In the genomic region with DNA sequence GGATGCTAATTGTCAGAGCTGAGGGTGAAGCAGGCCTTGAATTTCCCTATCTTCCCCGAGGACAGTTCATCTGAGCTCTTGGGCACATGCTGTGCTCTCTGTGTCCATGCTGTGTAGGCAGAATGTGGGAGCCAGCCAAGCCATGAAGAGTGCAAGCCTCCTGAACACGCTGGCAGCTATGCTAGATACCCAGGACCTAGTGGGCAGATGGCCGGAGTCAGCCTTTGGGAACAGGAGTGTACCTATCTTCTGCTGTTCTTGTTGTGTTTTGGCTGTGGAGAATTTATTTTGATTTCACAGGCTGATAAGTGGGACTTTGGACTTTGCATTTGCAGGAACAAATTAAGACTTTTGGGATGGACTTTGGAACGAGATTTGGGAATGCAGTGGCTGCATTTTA, we compare ENCODE assay signal across 23 mouse cellular contexts. TPM values are rescaled to one million over a fixed set of nuclear protein-coding genes. Genes with fewer than 3 reads are reported as not detected.
A peak's percentile ranks its signal among the peaks of the same experiment; 100 is the strongest.
DNase-seq lines count a peak whose midpoint lies in the region; ATAC-seq lines count a peak whose summit lies in the region.
"Had no signal": no experiment of that assay in that cellular context is flagged by ENCODE, and none has a peak within 500 bp of the region (broad histone marks: within the 10 kb centered on the region; RNA-seq: fewer than 3 reads in every experiment).

No protein-coding gene starts in this region.

- DNase-seq in kidney, adult 18-20 months = peak; percentile 69
- peak; percentile 77 for DNase-seq in cerebellum, adult 11 months
- DNase-seq in cerebellum, adult 9-11 months = peak; percentile 93
- DNase-seq in kidney, postnatal 10 days = peak; percentile 44
- DNase-seq in midbrain, embryonic 11.5 days (ENCODE audit: low spot score, missing footprints) = no peak
- no peak for DNase-seq in retina, embryonic 14.5 days (ENCODE audit: low spot score)
- no peak for DNase-seq in thymus, postnatal 4 days
- DNase-seq: adrenal gland, postnatal 25 days; embryo, embryonic 11 days; heart, postnatal 4 days; liver, embryonic 13.5 days; thymus, adult 18-20 months had no signal

- no peak overlapping the region for H3K9ac ChIP-seq in kidney, embryonic 16.5 days (replicated peaks; ENCODE audit: low read length)
- no peak overlapping the region for H3K9ac ChIP-seq in midbrain, embryonic 11.5 days (ENCODE audit: low read length)
- H3K9ac ChIP-seq: forebrain, embryonic 12.5 days; heart, embryonic 13.5 days; liver, embryonic 13.5 days; lung, embryonic 15.5 days; midbrain, embryonic 13.5 days; neural tube, embryonic 15.5 days had no signal

- H3K4me3 ChIP-seq in kidney, embryonic 16.5 days (ENCODE audit: low read length) = no peak overlapping the region
- no peak overlapping the region for H3K4me3 ChIP-seq in midbrain, embryonic 11.5 days (ENCODE audit: low read depth, low read length)
- H3K4me3 ChIP-seq: forebrain, embryonic 12.5 days; heart, embryonic 13.5 days; liver, embryonic 13.5 days; lung, embryonic 15.5 days; midbrain, embryonic 13.5 days; myocyte; neural tube, embryonic 15.5 days had no signal

- WGBS in kidney, embryonic 16.5 days = 71% methylated on average over 4 of the region's 4 CpGs
- WGBS in midbrain, embryonic 11.5 days = 75% methylated on average over 4 of the region's 4 CpGs

- no peaks in the 10 kb centered on the region for H3K9me3 ChIP-seq in kidney, embryonic 16.5 days (ENCODE audit: low read length)
- H3K9me3 ChIP-seq in midbrain, embryonic 11.5 days (ENCODE audit: control insufficient read depth, low read length) = no peaks in the 10 kb centered on the region
- H3K9me3 ChIP-seq: forebrain, embryonic 12.5 days; heart, embryonic 13.5 days; liver, embryonic 13.5 days; lung, embryonic 15.5 days; midbrain, embryonic 13.5 days; neural tube, embryonic 15.5 days had no signal

- H3K4me2 ChIP-seq in kidney, embryonic 16.5 days (replicated peaks; ENCODE audit: low read depth, low read length) = no peak overlapping the region
- H3K4me2 ChIP-seq in midbrain, embryonic 11.5 days = no peak overlapping the region
- H3K4me2 ChIP-seq: forebrain, embryonic 12.5 days; heart, embryonic 13.5 days; liver, embryonic 13.5 days; lung, embryonic 15.5 days; midbrain, embryonic 13.5 days; neural tube, embryonic 15.5 days had no signal

- no peak overlapping the region for H3K27ac ChIP-seq in kidney, embryonic 16.5 days (ENCODE audit: low read length)
- H3K27ac ChIP-seq in midbrain, embryonic 11.5 days (ENCODE audit: low read depth, low read length) = no peak overlapping the region
- H3K27ac ChIP-seq: forebrain, embryonic 12.5 days; heart, embryonic 13.5 days; liver, embryonic 13.5 days; lung, embryonic 15.5 days; macrophage; midbrain, embryonic 13.5 days; neural tube, embryonic 15.5 days had no signal

- H3K27me3 ChIP-seq in kidney, embryonic 16.5 days (ENCODE audit: insufficient read depth, low read length) = no peaks in the 10 kb centered on the region
- H3K27me3 ChIP-seq in midbrain, embryonic 11.5 days (ENCODE audit: control insufficient read depth, insufficient read depth, low read length) = no peaks in the 10 kb centered on the region
- H3K27me3 ChIP-seq: forebrain, embryonic 12.5 days; heart, embryonic 13.5 days; liver, embryonic 13.5 days; lung, embryonic 15.5 days; midbrain, embryonic 13.5 days; neural tube, embryonic 15.5 days had no signal

- H3K36me3 ChIP-seq in kidney, embryonic 16.5 days (ENCODE audit: insufficient read depth, low read length) = no peaks in the 10 kb centered on the region
- H3K36me3 ChIP-seq in midbrain, embryonic 11.5 days (ENCODE audit: control insufficient read depth, insufficient read depth, low read length) = no peaks in the 10 kb centered on the region
- H3K36me3 ChIP-seq: forebrain, embryonic 12.5 days; heart, embryonic 13.5 days; liver, embryonic 13.5 days; lung, embryonic 15.5 days; midbrain, embryonic 13.5 days; neural tube, embryonic 15.5 days had no signal

- ATAC-seq in kidney, embryonic 16.5 days (ENCODE audit: low FRiP score, low TSS enrichment) = no peak
- no peak for ATAC-seq in midbrain, embryonic 11.5 days (ENCODE audit: low FRiP score)
- ATAC-seq: activated CD4-positive, CD25-positive, alpha-beta regulatory T cell, adult 4 months; hindbrain, embryonic 16.5 days; intestine, postnatal 0 days; midbrain, embryonic 13.5 days had no signal

- H3K4me1 ChIP-seq in kidney, embryonic 16.5 days (ENCODE audit: insufficient read depth, low read length) = no peaks in the 10 kb centered on the region
- no peaks in the 10 kb centered on the region for H3K4me1 ChIP-seq in midbrain, embryonic 11.5 days (ENCODE audit: control insufficient read depth, insufficient read depth, low read length)
- H3K4me1 ChIP-seq: forebrain, embryonic 12.5 days; liver, embryonic 13.5 days; lung, embryonic 15.5 days; midbrain, embryonic 13.5 days; neural tube, embryonic 15.5 days had no signal

RNA-seq across cellular contexts. Expression of a gene that starts 5.5 kb away (rescaled TPM):
- 0.40 and 0.95 TPM in 2 replicates for polyA plus RNA-seq in kidney, embryonic 16.5 days (2015; fragmentation: Nextera tagmentation; extraction: Ambion mirVana)
- not detected in 2 replicates for polyA plus RNA-seq in midbrain, embryonic 11.5 days (2014; fragmentation: Nextera tagmentation; extraction: Ambion mirVana)
- polyA plus RNA-seq: forebrain, embryonic 12.5 days; heart, embryonic 13.5 days; liver, embryonic 13.5 days; macrophage; myocyte had no signal

RNA-seq across cellular contexts. Expression of a gene that starts 30.2 kb away (rescaled TPM):
- polyA plus RNA-seq in kidney, embryonic 16.5 days (2015; fragmentation: Nextera tagmentation; extraction: Ambion mirVana) = 13.2 and 14.3 TPM in 2 replicates
- 6.3 and 7.9 TPM in 2 replicates for polyA plus RNA-seq in midbrain, embryonic 11.5 days (2014; fragmentation: Nextera tagmentation; extraction: Ambion mirVana)

RNA-seq across cellular contexts. Expression of a gene that starts 31.9 kb away (rescaled TPM):
- polyA plus RNA-seq in kidney, embryonic 16.5 days (2015; fragmentation: Nextera tagmentation; extraction: Ambion mirVana) = 25.2 and 25.8 TPM in 2 replicates
- polyA plus RNA-seq in midbrain, embryonic 11.5 days (2014; fragmentation: Nextera tagmentation; extraction: Ambion mirVana) = 28.0 and 29.9 TPM in 2 replicates

RNA-seq across cellular contexts. Expression of a gene that starts 32.1 kb away (rescaled TPM):
- polyA plus RNA-seq in kidney, embryonic 16.5 days (2015; fragmentation: Nextera tagmentation; extraction: Ambion mirVana) = 147 and 149 TPM in 2 replicates
- 176 and 178 TPM in 2 replicates for polyA plus RNA-seq in midbrain, embryonic 11.5 days (2014; fragmentation: Nextera tagmentation; extraction: Ambion mirVana)

RNA-seq across cellular contexts. Expression of a gene that starts 39.3 kb away (rescaled TPM):
- polyA plus RNA-seq in kidney, embryonic 16.5 days (2015; fragmentation: Nextera tagmentation; extraction: Ambion mirVana) = 25.9 and 28.3 TPM in 2 replicates
- 0.46 and 0.66 TPM in 2 replicates for polyA plus RNA-seq in midbrain, embryonic 11.5 days (2014; fragmentation: Nextera tagmentation; extraction: Ambion mirVana)

Comparison
In these comparisons a context has a peak if more than half of its experiments do, and no peak if none do; other contexts are left out.
1. DNase-seq: peak in kidney, adult 18-20 months (single experiment), cerebellum, adult 11 months (single experiment), cerebellum, adult 9-11 months (single experiment) and kidney, postnatal 10 days (single experiment); none in midbrain, embryonic 11.5 days (single experiment), retina, embryonic 14.5 days (single experiment) and thymus, postnatal 4 days (single experiment).